Mouse (Mus musculus) hematopoietic multipotent progenitor cell, adult 10-12 weeks (in vitro differentiated cells): ENCODE results near the gene Smc1b. TPM values are rescaled to one million over a fixed set of nuclear protein-coding genes. Genes with fewer than 3 reads are reported as not detected.

ENCODE experiments used
- polyA plus RNA-seq: library from polyadenylated mRNA; stranded (reverse); fragments of >175 nt; gene quantifications from 2 replicates; pipeline ENCODE4 v1.2.3, GENCODE M21; 2012; ENCODE audit warnings: low replicate concordance

The Smc1b gene
- polyA plus RNA-seq, result 0.19 TPM in 1 of 2 replicates, not detected in the other

GRCm38 (mm10) chr15:85131275-85132192 is at the start of gene Smc1b, which contains the start of gene Ribc2:
Gene Smc1b (minus strand): TSS chr15:85131964.
Gene Ribc2 (plus strand): TSS chr15:85132078.

GRCm38 (mm10) chr15:85028648-85029047 is 103.1 kb downstream of the Smc1b start, which contains the start of gene Fam118a:
Gene Fam118a (plus strand): TSS chr15:85028948.

GRCm38 (mm10) chr15:85016951-85017664 is 114.7 kb downstream of the Smc1b start, which contains the start of gene Upk3a:
Gene Upk3a (plus strand): TSS chr15:85017141.

Other genes with a start within 250 kb of the Smc1b start
- gene Gm29666, start 211.9 kb downstream of the Smc1b start, polyA plus RNA-seq, result 0.05 and 0.06 TPM in 2 replicates
- 5.7 and 11.5 TPM in 2 replicates for gene Nup50, start 208.6 kb downstream of the Smc1b start, polyA plus RNA-seq
- 101 and 127 TPM in 2 replicates for gene 5031439G07Rik, start 143.4 kb downstream of the Smc1b start, polyA plus RNA-seq
- gene Upk3a, start 114.8 kb downstream of the Smc1b start, polyA plus RNA-seq, result not detected in 2 replicates
- gene Fam118a, start 103.0 kb downstream of the Smc1b start, polyA plus RNA-seq, result 3.1 and 6.2 TPM in 2 replicates
- gene Ribc2, start 114 bp upstream of the Smc1b start, polyA plus RNA-seq, result not detected in 2 replicates
- 0.23 and 0.44 TPM in 2 replicates for gene Fbln1, start 74.0 kb upstream of the Smc1b start, polyA plus RNA-seq
- 53.9 and 64.4 TPM in 2 replicates for gene Atxn10, start 204.3 kb upstream of the Smc1b start, polyA plus RNA-seq